Mouse (Mus musculus): ENCODE results near the gene Olfr1423. TPM values are rescaled to one million over a fixed set of nuclear protein-coding genes. Genes with fewer than 3 reads are reported as not detected.
"Not testable (repeated sequence)": the region's sequence is repeated elsewhere in the genome, so short reads cannot be mapped to it uniquely, and the experiment has no call there.

Olfr1423 gene
- polyA plus RNA-seq, 1 experiment from 2014 or later, result not detected

GRCm38 (mm10) chr19:11989334-11989733 is 51.8 kb downstream of the Olfr1423 start:
- Histone ChIP-seq H3K36me3 (peaks cover 81% of the 10 kb centered on the region), H3K4me3 (no peak overlapping the region)

GRCm38 (mm10) chr19:11987841-11988240 is 53.3 kb downstream of the Olfr1423 start:
- Histone ChIP-seq H3K4me2 (no peak overlapping the region), H3K4me3 (no peak overlapping the region), H3K9me3 (no peaks in the 10 kb centered on the region), H3K27me3 (no peaks in the 10 kb centered on the region), H3K36me3 (peaks cover 84% of the 10 kb centered on the region), H3K27ac (no peak overlapping the region), H3K9ac (no peak overlapping the region), H3K4me1 (no peaks in the 10 kb centered on the region)
- WGBS, result 84% methylated on average over 3 of the region's 3 CpGs
- ATAC-seq (ENCODE audit: borderline replicate concordance, extremely low read depth, low FRiP score, low TSS enrichment), result no peak

More at GRCm38 (mm10) chr19:11989334-11989733, 51.8 kb downstream of the Olfr1423 start:
- ATAC-seq (ENCODE audit: borderline replicate concordance, extremely low read depth, low FRiP score, low TSS enrichment), result no peak
- no peaks in the 10 kb centered on the region for H3K9me3 ChIP-seq
- no peak overlapping the region for H3K9ac ChIP-seq
- 90% methylated on average over 7 of the region's 7 CpGs for WGBS
- no peak overlapping the region for H3K4me2 ChIP-seq
- H3K4me1 ChIP-seq, result no peaks in the 10 kb centered on the region
- H3K27me3 ChIP-seq, result no peaks in the 10 kb centered on the region
- no peak overlapping the region for H3K27ac ChIP-seq

- H3K4me2 ChIP-seq; H3K27me3 ChIP-seq; H3K4me1 ChIP-seq; H3K9ac ChIP-seq; H3K4me3 ChIP-seq; H3K27ac ChIP-seq; H3K9me3 ChIP-seq; ATAC-seq (ENCODE audit: borderline replicate concordance, extremely low read depth, low FRiP score, low TSS enrichment): not testable (repeated sequence)
- WGBS, result 83% methylated on average over 5 of the region's 5 CpGs
- H3K36me3 ChIP-seq, result peaks cover 82% of the 10 kb centered on the region
Measured at GRCm38 (mm10) chr19:11984614-11985013, 56.5 kb downstream of the Olfr1423 start.

Other genes starting within 250 kb of the Olfr1423 start
- 17.0 and 17.6 TPM in 2 replicates for gene Stx3, start 221.9 kb downstream of the Olfr1423 start, polyA plus RNA-seq (2015; fragmentation: Nextera tagmentation; extraction: Ambion mirVana)
- gene Olfr1417, start 202.1 kb downstream of the Olfr1423 start, polyA plus RNA-seq (2015; fragmentation: Nextera tagmentation; extraction: Ambion mirVana), result not detected in 2 replicates
- gene Olfr1418, start 180.3 kb downstream of the Olfr1423 start, polyA plus RNA-seq (2015; fragmentation: Nextera tagmentation; extraction: Ambion mirVana), result not detected in 2 replicates
- not detected in 2 replicates for gene Olfr1419, start 166.2 kb downstream of the Olfr1423 start, polyA plus RNA-seq (2015; fragmentation: Nextera tagmentation; extraction: Ambion mirVana)
- gene Olfr1420, start 154.8 kb downstream of the Olfr1423 start, polyA plus RNA-seq (2015; fragmentation: Nextera tagmentation; extraction: Ambion mirVana), result 0.10 TPM in 1 of 2 replicates, not detected in the other
- 15.9 and 17.4 TPM in 2 replicates for gene Patl1, start 128.9 kb downstream of the Olfr1423 start, polyA plus RNA-seq (2015; fragmentation: Nextera tagmentation; extraction: Ambion mirVana)
- 3.6 and 3.9 TPM in 2 replicates for gene Osbp, start 75.4 kb downstream of the Olfr1423 start, polyA plus RNA-seq (2015; fragmentation: Nextera tagmentation; extraction: Ambion mirVana)
- not detected in 2 replicates for gene Olfr1424, start 21.4 kb upstream of the Olfr1423 start, polyA plus RNA-seq (2015; fragmentation: Nextera tagmentation; extraction: Ambion mirVana)
- gene Olfr1425, start 36.4 kb upstream of the Olfr1423 start, polyA plus RNA-seq (2015; fragmentation: Nextera tagmentation; extraction: Ambion mirVana), result not detected in 2 replicates
- gene Olfr1426, start 50.7 kb upstream of the Olfr1423 start, polyA plus RNA-seq (2015; fragmentation: Nextera tagmentation; extraction: Ambion mirVana), result not detected in 2 replicates
- not detected in 2 replicates for gene Olfr1427, start 62.0 kb upstream of the Olfr1423 start, polyA plus RNA-seq (2015; fragmentation: Nextera tagmentation; extraction: Ambion mirVana)
- not detected in 2 replicates for gene Olfr1428, start 74.6 kb upstream of the Olfr1423 start, polyA plus RNA-seq (2015; fragmentation: Nextera tagmentation; extraction: Ambion mirVana)
- gene Olfr76, start 81.9 kb upstream of the Olfr1423 start, polyA plus RNA-seq (2015; fragmentation: Nextera tagmentation; extraction: Ambion mirVana), result not detected in 2 replicates
- not detected in 2 replicates for gene Olfr1555-ps1, start 128.8 kb upstream of the Olfr1423 start, polyA plus RNA-seq (2015; fragmentation: Nextera tagmentation; extraction: Ambion mirVana)
- not detected in 2 replicates for gene Olfr1431, start 159.3 kb upstream of the Olfr1423 start, polyA plus RNA-seq (2015; fragmentation: Nextera tagmentation; extraction: Ambion mirVana)
- gene Olfr1432, start 191.3 kb upstream of the Olfr1423 start, polyA plus RNA-seq (2015; fragmentation: Nextera tagmentation; extraction: Ambion mirVana), result not detected in 2 replicates
- gene Olfr262, start 200.3 kb upstream of the Olfr1423 start, polyA plus RNA-seq (2015; fragmentation: Nextera tagmentation; extraction: Ambion mirVana), result not detected in 2 replicates
- not detected in 2 replicates for gene Olfr235, start 219.7 kb upstream of the Olfr1423 start, polyA plus RNA-seq (2015; fragmentation: Nextera tagmentation; extraction: Ambion mirVana)
- gene Olfr1434, start 238.5 kb upstream of the Olfr1423 start, polyA plus RNA-seq (2015; fragmentation: Nextera tagmentation; extraction: Ambion mirVana), result not detected in 2 replicates

Data from lung, embryonic 15.5 days (tissue).